Mouse (Mus musculus): ENCODE data around the gene Cygb.
"Not testable (repeated sequence)": the region's sequence is repeated elsewhere in the genome, so short reads cannot be mapped to it uniquely, and the experiment has no call there.

Cygb gene

GRCm38 (mm10) chr11:116613234-116613633, 40.9 kb downstream of the Cygb start:
- no peak for DNase-seq

- no peak for DNase-seq
Observed at GRCm38 (mm10) chr11:116612554-116612953, 41.6 kb downstream of the Cygb start.

- no peak for DNase-seq
Observed at GRCm38 (mm10) chr11:116611883-116612282, 42.2 kb downstream of the Cygb start.

- not testable (repeated sequence) for DNase-seq
Observed at GRCm38 (mm10) chr11:116611168-116611567, 42.9 kb downstream of the Cygb start.

GRCm38 (mm10) chr11:116609965-116610630, 44.0 kb downstream of the Cygb start:
- DNase-seq = no peak

DNA sequence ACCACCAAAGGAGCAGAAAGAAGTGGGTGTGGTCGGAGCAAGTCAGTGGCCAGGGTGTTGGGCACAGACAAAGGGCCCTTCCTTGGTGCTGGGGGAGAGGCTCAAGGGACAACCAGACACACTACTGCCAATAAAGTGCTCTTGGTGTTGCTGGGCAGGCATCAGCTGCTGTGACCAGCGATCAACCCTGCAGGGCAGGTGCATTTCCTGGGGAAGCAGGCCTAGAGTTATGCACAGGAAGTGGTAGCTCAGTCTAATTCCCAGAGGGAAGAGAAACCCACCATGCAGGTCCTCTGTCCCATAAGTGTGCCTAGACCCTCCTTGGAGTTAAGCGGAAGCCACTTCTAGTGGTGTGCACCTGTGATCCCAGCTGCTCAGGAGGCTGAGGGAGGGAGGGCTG, 46.4 kb downstream of the Cygb start:
- DNase-seq = no peak

GRCm38 (mm10) chr11:116604097-116604496, 50.0 kb downstream of the Cygb start:
- DNase-seq = no peak

DNA sequence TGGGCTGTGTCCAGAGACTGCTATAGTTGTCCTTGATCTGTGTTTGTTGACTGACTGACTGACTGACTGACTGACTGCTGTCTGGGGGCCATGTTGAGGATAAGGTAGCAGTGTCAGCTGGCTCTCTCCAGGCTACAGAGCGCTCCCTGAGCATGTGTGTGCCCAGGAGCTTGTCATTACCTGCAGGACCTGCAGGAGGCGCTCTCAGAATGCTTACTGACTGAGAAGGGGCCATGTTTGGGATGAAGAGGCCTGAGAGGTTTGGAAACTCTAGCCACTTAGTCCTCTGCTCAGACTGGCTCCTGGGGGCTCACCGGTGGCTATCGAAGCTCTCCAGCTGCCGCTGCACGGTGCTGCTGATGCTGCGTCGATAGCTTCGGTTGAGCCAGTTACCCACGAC, 50.8 kb downstream of the Cygb start:
- no peak for DNase-seq

DNA sequence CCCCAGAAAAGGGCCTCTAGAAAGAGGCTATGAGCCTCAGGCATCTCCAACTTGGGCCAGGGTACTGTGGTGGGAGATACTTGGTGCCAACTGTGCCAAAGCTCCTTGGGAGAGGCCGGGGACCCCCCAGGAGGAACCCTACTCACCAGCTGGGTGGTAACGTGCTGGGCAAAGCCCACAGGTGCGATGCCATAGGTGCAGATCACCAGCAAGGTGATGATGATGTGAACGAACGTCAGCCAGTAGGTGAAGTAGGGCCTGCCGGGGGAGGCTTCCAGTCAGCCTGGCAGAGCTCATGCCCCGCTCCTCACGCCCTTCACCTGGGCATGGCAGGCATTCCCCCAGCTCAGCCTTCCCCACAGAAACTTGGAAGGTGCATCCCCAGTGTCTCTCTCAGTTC, 52.1 kb downstream of the Cygb start:
- DNase-seq = no peak

- no peak for DNase-seq
Observed at GRCm38 (mm10) chr11:116601166-116601565, 52.9 kb downstream of the Cygb start.

- no peak for DNase-seq
Observed at GRCm38 (mm10) chr11:116599230-116599629, 54.9 kb downstream of the Cygb start.

GRCm38 (mm10) chr11:116598193-116598592, 55.9 kb downstream of the Cygb start:
- DNase-seq = no peak

GRCm38 (mm10) chr11:116596766-116597165, 57.3 kb downstream of the Cygb start:
- no peak for DNase-seq
